Mouse (Mus musculus): ENCODE data around the gene Mypn.

DNA sequence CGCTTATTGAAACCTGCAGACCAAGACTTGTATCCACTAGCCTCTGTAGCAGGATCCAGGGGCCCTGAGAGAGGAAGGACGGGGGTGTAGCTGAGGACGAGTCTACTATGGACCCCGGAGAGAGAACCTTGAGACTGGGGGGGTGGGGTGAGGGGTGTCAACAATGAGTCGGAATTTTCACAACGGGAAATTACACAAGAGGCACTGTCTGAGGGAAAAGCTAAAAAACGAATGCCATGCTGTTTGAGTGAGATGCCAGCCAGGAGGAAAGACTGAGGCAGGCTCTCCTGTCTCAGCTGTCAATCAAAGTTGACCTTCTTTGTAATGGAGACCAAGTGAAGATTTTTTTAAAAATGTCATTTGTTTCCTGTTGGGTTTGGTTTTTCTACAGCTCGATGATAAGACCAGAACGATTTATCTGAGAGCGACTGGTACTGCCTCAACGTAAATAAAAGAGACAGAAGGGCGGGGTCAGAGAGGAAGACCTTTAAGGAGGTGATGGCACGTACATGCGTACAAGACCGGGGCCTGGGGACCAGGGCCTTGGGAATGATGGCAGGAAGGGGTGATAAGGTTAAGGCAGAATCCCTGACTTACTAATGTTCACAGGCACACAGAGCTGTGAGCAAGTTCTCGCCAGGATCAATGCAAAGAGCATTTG is 37.9 kb downstream of the Mypn start:
- TF ChIP-seq CTCF (IDR thresholded peaks at IDR 0.05; ENCODE audit: extremely low read depth, insufficient read depth, low read length) = no peak
- no peak for TF ChIP-seq POLR2A (IDR thresholded peaks at IDR 0.05; ENCODE audit: extremely low read depth, insufficient read depth, low read length)

Measured in cortical plate, adult 2 months (tissue).